Mouse (Mus musculus) olfactory bulb, adult 2 months (tissue): Measurements from ENCODE around the gene Smco4.

ENCODE experiments used
- CTCF ChIP-seq: fragments of 200-500 bp; IDR thresholded peaks from 2 replicates; pipeline ENCODE4 v1.5.1; 2012; ENCODE audit warnings: low read depth, mild to moderate bottlenecking, low read length, moderate library complexity; ENCODE audit not compliant: insufficient read depth
- POLR2A ChIP-seq: fragments of 200-500 bp; IDR thresholded peaks from 2 replicates; pipeline ENCODE4 v1.6.1; 2012; ENCODE audit warnings: mild to moderate bottlenecking, low read depth, low read length, moderate library complexity; ENCODE audit not compliant: insufficient read depth

- TF ChIP-seq POLR2A: no peak
- TF ChIP-seq CTCF: no peak
Measured at GRCm38 (mm10) chr9:15502476-15502875, 9.2 kb downstream of the Smco4 start.
